Mouse (Mus musculus): ENCODE results near the gene Gm2075. TPM values are rescaled to one million over a fixed set of nuclear protein-coding genes. Genes with fewer than 3 reads are reported as not detected.
"Not testable (repeated sequence)": the region's sequence is repeated elsewhere in the genome, so short reads cannot be mapped to it uniquely, and the experiment has no call there.

Gm2075 gene
- not detected in 2 replicates for total RNA-seq (2017)

- not testable (repeated sequence) for ATAC-seq (replicated peaks in 1 of 2; ENCODE audit: insufficient read depth in 1 of 2, low FRiP score in 2 of 2, low TSS enrichment in 1 of 2, low read depth in 1 of 2, poor library complexity in 2 of 2, severe bottlenecking in 2 of 2)
Observed at GRCm38 (mm10) chr12:88011548-88011947, at the start of gene Gm2075. TSS of gene Gm2075 (plus strand) at chr12:88011848.

DNA sequence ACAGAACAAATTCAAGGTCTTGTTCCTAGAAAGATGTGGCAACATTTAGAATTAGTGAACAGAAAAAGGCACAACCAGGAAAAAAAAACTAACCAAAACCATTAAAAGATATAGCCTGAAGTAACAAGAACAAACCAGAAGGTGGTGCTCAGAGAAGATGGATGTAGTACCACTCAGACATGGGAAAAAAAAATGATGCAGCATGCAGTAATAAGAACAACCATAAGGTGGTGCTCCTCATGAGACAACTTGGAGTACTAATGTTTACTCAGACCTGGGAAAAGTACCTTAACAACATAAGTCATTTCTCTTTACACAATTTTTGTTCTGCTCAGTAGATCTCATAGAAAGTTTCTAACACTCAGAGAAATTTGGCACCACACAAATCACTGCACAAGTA, 27.6 kb upstream of the Gm2075 start:
- ATAC-seq (replicated peaks in 1 of 2; ENCODE audit: insufficient read depth in 1 of 2, low FRiP score in 2 of 2, low TSS enrichment in 1 of 2, low read depth in 1 of 2, poor library complexity in 2 of 2, severe bottlenecking in 2 of 2): not testable (repeated sequence)

DNA sequence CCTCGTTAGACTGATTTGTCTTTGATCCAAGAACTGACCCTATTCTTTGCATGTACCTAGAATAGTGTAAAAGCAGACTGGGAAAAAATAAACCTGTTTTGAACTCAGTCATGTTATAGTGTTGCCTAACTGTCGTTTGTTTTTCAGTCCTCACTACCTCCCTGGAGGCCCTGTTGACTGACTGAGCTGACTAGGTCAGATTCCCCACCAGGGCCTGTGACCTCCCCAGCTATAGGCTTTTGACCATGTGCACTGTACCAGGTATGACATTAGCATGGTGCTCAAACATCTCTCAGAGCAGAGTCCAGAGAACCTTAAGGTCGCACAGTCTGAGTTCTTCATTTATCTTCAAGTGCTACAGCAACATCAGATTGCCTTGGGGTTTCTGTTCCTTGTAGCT, 7.5 kb upstream of the Gm2075 start:
- ATAC-seq (replicated peaks in 1 of 2; ENCODE audit: insufficient read depth in 1 of 2, low FRiP score in 2 of 2, low TSS enrichment in 1 of 2, low read depth in 1 of 2, poor library complexity in 2 of 2, severe bottlenecking in 2 of 2): not testable (repeated sequence)

DNA sequence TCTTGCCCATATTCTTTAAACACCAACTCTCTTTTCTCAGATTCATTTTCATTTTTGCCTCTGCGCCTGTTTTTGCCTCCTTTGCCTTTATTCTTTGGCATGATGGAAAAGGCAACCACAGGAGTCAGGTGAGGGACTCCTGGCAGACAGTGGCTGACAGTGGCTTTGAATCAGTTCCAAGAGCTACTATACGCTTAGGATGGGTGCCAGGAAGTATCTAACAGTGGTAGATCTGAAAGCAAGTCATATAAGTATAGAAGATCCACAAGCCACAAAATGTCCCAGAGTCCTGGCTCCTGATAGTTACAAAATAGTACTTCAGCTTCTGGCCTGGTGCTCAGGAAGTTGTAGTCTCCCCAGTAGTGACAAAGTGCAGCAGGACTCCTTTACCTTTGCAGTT, 7.0 kb downstream of the Gm2075 start, which contains the start of gene Gm6803:
Gm6803 (minus strand) TSS at position 101 of the 400 bp plus-strand sequence.
- ATAC-seq (replicated peaks in 1 of 2; ENCODE audit: insufficient read depth in 1 of 2, low FRiP score in 2 of 2, low TSS enrichment in 1 of 2, low read depth in 1 of 2, poor library complexity in 2 of 2, severe bottlenecking in 2 of 2): not testable (repeated sequence)

DNA sequence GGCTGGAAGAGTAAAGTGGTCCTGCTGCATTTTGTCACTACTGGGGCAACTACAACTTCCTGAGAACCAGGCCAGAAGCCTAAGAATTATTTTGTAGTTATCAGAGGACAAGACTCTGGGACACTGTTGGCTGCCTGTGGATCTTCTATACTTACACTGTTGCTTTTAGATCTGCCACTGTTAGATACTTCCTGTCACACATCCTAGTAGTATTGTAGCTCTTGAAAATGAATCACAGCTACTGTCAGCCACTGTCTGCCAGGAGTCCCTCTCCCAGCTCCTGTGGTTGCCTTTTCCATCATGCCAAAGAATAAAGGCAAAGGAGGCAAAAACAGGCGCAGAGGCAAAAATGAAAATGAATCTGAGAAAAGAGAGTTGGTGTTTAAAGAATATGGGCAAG, 15.1 kb downstream of the Gm2075 start, which contains the start of gene Gm2056:
Gm2056 (plus strand) TSS at position 301 of the 400 bp plus-strand sequence.
- ATAC-seq (replicated peaks in 1 of 2; ENCODE audit: insufficient read depth in 1 of 2, low FRiP score in 2 of 2, low TSS enrichment in 1 of 2, low read depth in 1 of 2, poor library complexity in 2 of 2, severe bottlenecking in 2 of 2): not testable (repeated sequence)

DNA sequence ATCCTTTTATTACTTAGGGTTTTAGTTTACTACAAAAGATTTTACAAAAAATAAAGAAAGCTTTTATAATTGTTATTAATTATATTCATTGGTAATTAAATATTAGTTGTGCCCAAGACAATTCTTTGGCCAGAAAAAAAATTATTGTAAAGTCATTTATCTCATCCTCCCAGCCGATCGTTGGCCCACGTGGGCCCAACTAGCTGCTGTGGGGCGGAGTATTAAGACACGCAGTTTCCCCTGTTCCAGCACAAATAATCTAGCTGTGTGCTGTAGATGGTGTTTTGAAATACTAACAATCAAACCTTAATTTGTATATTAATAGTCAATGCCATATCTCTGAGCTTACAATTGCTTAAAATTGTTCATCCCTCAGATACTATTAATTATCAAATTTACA, 20.6 kb downstream of the Gm2075 start:
- ATAC-seq (replicated peaks in 1 of 2; ENCODE audit: insufficient read depth in 1 of 2, low FRiP score in 2 of 2, low TSS enrichment in 1 of 2, low read depth in 1 of 2, poor library complexity in 2 of 2, severe bottlenecking in 2 of 2): not testable (repeated sequence)

- ATAC-seq (replicated peaks in 1 of 2; ENCODE audit: insufficient read depth in 1 of 2, low FRiP score in 2 of 2, low TSS enrichment in 1 of 2, low read depth in 1 of 2, poor library complexity in 2 of 2, severe bottlenecking in 2 of 2): not testable (repeated sequence)
Observed at GRCm38 (mm10) chr12:88039062-88039461, 27.4 kb downstream of the Gm2075 start.

- not testable (repeated sequence) for ATAC-seq (replicated peaks in 1 of 2; ENCODE audit: insufficient read depth in 1 of 2, low FRiP score in 2 of 2, low TSS enrichment in 1 of 2, low read depth in 1 of 2, poor library complexity in 2 of 2, severe bottlenecking in 2 of 2)
Observed at GRCm38 (mm10) chr12:88039703-88040102, 28.1 kb downstream of the Gm2075 start.

DNA sequence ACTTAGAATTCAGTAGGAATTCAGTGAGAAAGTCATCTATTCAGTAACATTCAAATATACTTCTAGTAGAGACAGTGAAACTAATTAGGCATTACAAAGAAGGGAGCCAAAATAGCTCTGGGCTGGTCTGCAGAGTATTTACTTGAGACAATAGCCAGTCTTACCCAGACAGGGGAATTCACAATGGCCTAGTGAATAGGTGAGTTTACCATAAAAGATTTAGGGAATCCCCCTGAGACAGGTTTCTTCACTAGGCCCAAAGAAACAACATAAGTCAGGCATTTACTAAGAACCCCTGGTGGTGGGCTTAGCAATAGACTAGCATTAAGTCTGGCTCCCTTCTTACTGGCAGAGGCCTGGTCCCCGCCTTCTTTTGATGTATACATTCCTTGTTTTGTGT, 33.6 kb downstream of the Gm2075 start:
- not testable (repeated sequence) for ATAC-seq (replicated peaks in 1 of 2; ENCODE audit: insufficient read depth in 1 of 2, low FRiP score in 2 of 2, low TSS enrichment in 1 of 2, low read depth in 1 of 2, poor library complexity in 2 of 2, severe bottlenecking in 2 of 2)

Other genes starting within 250 kb of the Gm2075 start
- not detected in 2 replicates for gene Gm21319, start 236.1 kb upstream of the Gm2075 start, total RNA-seq (2017)
- gene Gm21936, start 216.3 kb upstream of the Gm2075 start, total RNA-seq (2017): not detected in 2 replicates
- not detected in 2 replicates for gene BB287469, start 195.3 kb upstream of the Gm2075 start, total RNA-seq (2017)
- gene Gm2001, start 169.5 kb upstream of the Gm2075 start, total RNA-seq (2017): not detected in 2 replicates
- gene Gm2016, start 137.8 kb upstream of the Gm2075 start, total RNA-seq (2017): not detected in 2 replicates
- gene Gm2022, start 116.5 kb upstream of the Gm2075 start, total RNA-seq (2017): not detected in 2 replicates
- not detected in 2 replicates for gene Gm2035, start 92.0 kb upstream of the Gm2075 start, total RNA-seq (2017)
- not detected in 2 replicates for gene Gm2042, start 57.8 kb upstream of the Gm2075 start, total RNA-seq (2017)
- gene Gm6803, start 6.9 kb downstream of the Gm2075 start, total RNA-seq (2017): not detected in 2 replicates
- gene Gm2056, start 15.2 kb downstream of the Gm2075 start, total RNA-seq (2017): not detected in 2 replicates
- gene Gm16368, start 71.8 kb downstream of the Gm2075 start, total RNA-seq (2017): not detected in 2 replicates
- not detected in 2 replicates for gene Gm10436, start 170.3 kb downstream of the Gm2075 start, total RNA-seq (2017)
- gene Gm8332, start 238.3 kb downstream of the Gm2075 start, total RNA-seq (2017): not detected in 2 replicates